Mouse (Mus musculus) spleen, adult 2 months (tissue): Measurements from ENCODE around the gene Prkd1.

Experiments used
- CTCF ChIP-seq: fragments of 200-500 bp; IDR thresholded peaks from 2 replicates; pipeline ENCODE4 v1.5.1; 2011; ENCODE audit warnings: mild to moderate bottlenecking, inconsistent platforms; ENCODE audit not compliant: insufficient read depth, insufficient read length, insufficient replicate concordance; ENCODE audit errors: extremely low read depth
- POLR2A ChIP-seq: fragments of 200-500 bp; IDR thresholded peaks from 2 replicates; pipeline ENCODE4 v1.6.1; 2011; ENCODE audit warnings: low read depth, low read length, inconsistent platforms

- no peak for TF ChIP-seq CTCF
- TF ChIP-seq POLR2A = no peak
These were observed 33.0 kb downstream of the Prkd1 start for GRCm38 (mm10) chr12:50615852-50616251.
